Mouse (Mus musculus) urinary bladder, adult 2 months (tissue): ENCODE results near the gene 3110001I22Rik. TPM values are rescaled to one million over a fixed set of nuclear protein-coding genes. Genes with fewer than 3 reads are reported as not detected.

Experiments used
- DNase-seq: peaks from one replicate; pipeline ENCODE4 v3.0.0; 2022; ENCODE audit warnings: low spot score
- polyA plus RNA-seq: library from polyadenylated mRNA; depleted of rRNA; stranded (reverse); fragments of >200 nt; gene quantifications from 2 replicates; pipeline ENCODE4 v1.2.3, GENCODE M21; 2012; rRNA removed

The 3110001I22Rik gene
- polyA plus RNA-seq, 1 experiment, result 2.9 TPM

DNA sequence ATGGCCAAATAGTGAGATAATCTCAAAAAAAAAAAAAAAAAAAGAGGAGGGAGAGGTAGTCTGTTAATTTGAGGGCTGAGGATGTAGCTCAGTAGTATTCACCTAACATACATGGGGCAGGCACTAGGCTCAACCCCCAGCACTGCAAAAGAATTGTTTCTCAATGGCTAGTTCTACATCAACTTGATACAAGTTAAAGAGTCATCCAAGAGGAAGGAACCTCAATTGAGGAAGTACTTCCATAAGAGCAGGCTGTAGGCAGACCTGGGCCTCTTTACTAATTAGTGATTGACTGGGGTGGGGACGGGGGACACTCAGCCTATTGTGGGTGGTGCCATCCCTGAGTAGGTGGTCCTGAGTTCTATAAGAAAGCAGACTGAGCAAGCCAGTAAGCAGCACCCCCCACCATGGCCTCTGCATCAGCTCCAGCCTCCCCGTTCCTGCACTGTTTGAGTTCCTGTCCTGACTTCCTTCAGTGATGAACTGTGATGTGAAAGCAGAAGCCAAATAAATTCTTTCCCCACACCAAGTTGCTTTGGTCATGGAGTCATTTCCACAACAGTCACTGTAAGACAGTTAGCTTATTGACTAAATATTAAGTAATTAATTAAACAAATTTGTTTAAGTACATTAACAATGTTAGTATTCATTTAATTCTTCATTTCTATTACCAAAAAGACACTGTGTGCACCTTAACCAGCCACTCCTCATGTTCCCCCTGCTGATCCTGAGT lies 45.3 kb downstream of the 3110001I22Rik start:
- no peak for DNase-seq

DNA sequence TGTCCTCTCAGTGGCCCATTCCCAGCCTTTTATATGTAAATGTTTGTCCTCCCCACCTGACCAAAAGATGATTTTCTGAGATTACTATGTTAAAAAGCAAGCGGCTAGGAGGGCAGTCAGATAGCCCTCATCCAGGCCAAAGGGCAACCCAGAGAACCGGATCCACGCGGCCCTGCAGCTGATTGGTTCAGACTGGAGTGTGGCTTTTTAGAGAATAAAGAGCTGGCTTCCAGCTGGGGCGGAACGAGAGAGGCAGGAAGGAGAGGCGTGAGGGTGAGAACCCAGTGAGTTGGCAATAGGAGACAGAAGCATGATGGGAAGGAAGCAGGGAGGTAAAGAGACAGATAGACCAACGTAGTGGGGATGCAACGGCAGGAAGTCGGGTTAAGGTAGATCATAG lies 51.2 kb downstream of the 3110001I22Rik start:
- no peak for DNase-seq

DNA sequence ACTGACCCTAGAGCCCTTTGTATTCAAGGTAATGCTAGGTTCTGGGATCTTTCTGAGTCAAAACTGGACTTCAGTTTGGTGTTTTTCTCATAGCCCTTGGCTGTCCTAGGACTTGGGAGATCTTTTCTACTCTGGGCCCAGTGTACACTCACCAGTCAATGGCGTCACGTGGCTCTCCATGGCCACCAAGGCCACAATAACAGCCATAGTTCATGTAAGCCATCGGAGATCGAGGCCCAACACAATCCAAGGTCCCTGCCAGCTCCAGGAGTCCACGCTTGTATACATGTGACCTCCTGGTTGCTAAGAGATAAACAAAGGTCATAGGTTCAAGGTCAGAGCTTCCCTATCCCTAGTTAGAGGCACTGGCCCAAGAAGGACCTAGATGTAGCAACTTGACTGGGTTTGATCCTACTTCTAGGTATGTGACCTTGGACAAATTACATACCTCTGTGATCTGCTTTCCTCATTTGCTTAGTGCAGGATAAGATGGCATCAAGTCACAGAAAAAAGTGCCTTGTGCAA lies 56.1 kb downstream of the 3110001I22Rik start:
- DNase-seq, result no peak

Other genes starting within 250 kb of the 3110001I22Rik start
- gene Parn, start 3.8 kb upstream of the 3110001I22Rik start, polyA plus RNA-seq, result 21.4 and 25.4 TPM in 2 replicates
- 48.4 and 55.7 TPM in 2 replicates for gene Bfar, start 71 bp upstream of the 3110001I22Rik start, polyA plus RNA-seq
- not detected in 2 replicates for gene Pla2g10, start 59.1 kb downstream of the 3110001I22Rik start, polyA plus RNA-seq
- gene Rrn3, start 108.8 kb downstream of the 3110001I22Rik start, polyA plus RNA-seq, result 21.9 and 24.7 TPM in 2 replicates
- 98.6 and 103 TPM in 2 replicates for gene Ntan1, start 146.9 kb downstream of the 3110001I22Rik start, polyA plus RNA-seq
- 80.6 and 108 TPM in 2 replicates for gene Pdxdc1, start 231.2 kb downstream of the 3110001I22Rik start, polyA plus RNA-seq
- gene Mpv17l, start 231.2 kb downstream of the 3110001I22Rik start, polyA plus RNA-seq, result 3.9 TPM in 2 replicates